Mouse (Mus musculus): ENCODE results near the gene Dok3. TPM values are rescaled to one million over a fixed set of nuclear protein-coding genes. Genes with fewer than 3 reads are reported as not detected.

Gene Dok3
- polyA plus RNA-seq, 1 experiment from 2014 or later, result 6.1 TPM

GRCm38 (mm10) chr13:55557499-55557898 is 28.4 kb upstream of the Dok3 start:
- Histone ChIP-seq H3K27ac (no peak overlapping the region), H3K4me3 (ENCODE audit: inconsistent target) (no peak overlapping the region), H3K79me2 (ENCODE audit: inconsistent target) (peaks cover 31% of the 10 kb centered on the region; the same call in 1 of the 2 replicates), H3K36me3 (ENCODE audit: inconsistent target) (peaks cover 26% of the 10 kb centered on the region; the same call in 1 of the 2 replicates)
- 94% methylated on average over 6 of the region's 6 CpGs for WGBS (ENCODE audit: missing documents)

DNA sequence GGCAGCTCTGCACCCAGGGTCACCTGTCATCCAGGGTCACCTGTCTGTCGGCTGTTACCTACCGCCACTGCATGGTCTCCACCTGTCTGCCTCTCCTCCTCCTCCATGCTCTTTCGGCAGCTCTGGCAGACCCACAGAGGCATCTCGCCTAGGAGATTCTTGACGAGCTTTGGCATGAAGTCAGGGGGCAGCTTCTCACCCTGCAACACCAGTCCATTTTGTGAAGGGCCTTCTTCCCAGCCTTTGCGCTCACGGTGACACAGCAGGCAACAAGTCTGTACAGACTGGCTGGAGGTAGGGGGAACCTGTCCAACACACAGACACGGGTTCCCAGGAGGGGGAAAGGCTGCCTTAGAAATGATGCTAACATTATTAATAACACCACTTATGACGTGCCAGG is 26.8 kb upstream of the Dok3 start:
- Histone ChIP-seq H3K27ac (no peak overlapping the region), H3K36me3 (ENCODE audit: inconsistent target) (peaks cover 26% of the 10 kb centered on the region; the same call in 1 of the 2 replicates), H3K79me2 (ENCODE audit: inconsistent target) (peaks cover 21% of the 10 kb centered on the region; the same call in 1 of the 2 replicates), H3K4me3 (ENCODE audit: inconsistent target) (no peak overlapping the region)
- 91% methylated on average over 9 of the region's 9 CpGs for WGBS (ENCODE audit: missing documents)

- H3K27ac ChIP-seq, result no peak overlapping the region
- H3K36me3 ChIP-seq (ENCODE audit: inconsistent target), result peaks cover 34% of the 10 kb centered on the region
- H3K79me2 ChIP-seq (ENCODE audit: inconsistent target), result no peaks in the 10 kb centered on the region
- no peak overlapping the region for H3K4me3 ChIP-seq (ENCODE audit: inconsistent target)
- WGBS (ENCODE audit: missing documents), result 96% methylated on average over 15 of the region's 15 CpGs
These were observed 20.0 kb upstream of the Dok3 start for GRCm38 (mm10) chr13:55549061-55549460.

DNA sequence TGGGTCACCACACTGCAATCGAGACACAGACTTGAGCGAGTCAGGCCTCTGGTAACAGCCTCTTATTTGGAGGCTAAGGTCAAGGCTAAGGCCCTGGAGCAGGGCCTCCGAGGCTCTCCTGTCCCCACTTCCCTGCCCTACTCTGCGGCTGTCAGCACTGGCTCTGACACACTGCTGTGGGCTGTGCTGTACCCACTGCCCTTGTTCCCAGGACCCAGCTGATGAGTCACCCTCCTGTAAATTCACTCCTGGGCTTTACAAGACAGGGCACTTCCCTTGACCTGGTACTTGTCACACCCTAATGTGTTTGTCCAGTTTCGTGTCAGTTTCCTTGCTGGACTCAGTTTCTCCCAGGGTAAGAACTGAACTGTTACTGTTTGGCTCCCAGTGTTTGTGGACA is 19.3 kb upstream of the Dok3 start:
- Histone ChIP-seq H3K79me2 (ENCODE audit: inconsistent target) (no peaks in the 10 kb centered on the region), H3K27ac (no peak overlapping the region), H3K4me3 (ENCODE audit: inconsistent target) (no peak overlapping the region), H3K36me3 (ENCODE audit: inconsistent target) (peaks cover 34% of the 10 kb centered on the region)
- WGBS (ENCODE audit: missing documents), result 98% methylated on average over 5 of the region's 5 CpGs

DNA sequence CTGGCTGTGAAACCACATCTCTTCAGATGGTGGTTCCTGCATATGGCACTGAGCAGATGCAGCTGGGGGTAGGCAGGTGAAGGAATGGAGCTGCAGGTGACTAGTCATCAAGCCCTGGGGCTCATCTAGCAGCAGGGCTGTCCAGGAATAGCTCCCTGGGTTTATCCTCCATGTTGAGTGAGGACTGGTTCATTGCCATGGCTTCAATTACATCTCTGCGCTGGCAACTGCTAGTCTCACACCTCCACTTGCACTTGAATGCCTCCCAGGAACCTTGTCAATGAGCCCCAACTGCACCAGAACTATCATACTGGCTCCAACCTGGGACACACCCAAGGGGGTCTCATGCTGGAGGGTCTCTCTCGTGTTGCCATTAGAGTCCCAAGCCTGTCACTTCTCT is 18.8 kb upstream of the Dok3 start:
- 96% methylated on average over 2 of the region's 2 CpGs for WGBS (ENCODE audit: missing documents)
- Histone ChIP-seq H3K36me3 (ENCODE audit: inconsistent target) (peaks cover 36% of the 10 kb centered on the region), H3K79me2 (ENCODE audit: inconsistent target) (no peaks in the 10 kb centered on the region), H3K27ac (no peak overlapping the region), H3K4me3 (ENCODE audit: inconsistent target) (no peak overlapping the region)

- Histone ChIP-seq H3K27ac (no peak overlapping the region), H3K79me2 (ENCODE audit: inconsistent target) (no peaks in the 10 kb centered on the region), H3K36me3 (ENCODE audit: inconsistent target) (peaks cover 66% of the 10 kb centered on the region), H3K4me3 (ENCODE audit: inconsistent target) (no peak overlapping the region)
- WGBS (ENCODE audit: missing documents), result 94% methylated on average over 6 of the region's 6 CpGs
These were observed 15.7 kb upstream of the Dok3 start for GRCm38 (mm10) chr13:55544792-55545191.

DNA sequence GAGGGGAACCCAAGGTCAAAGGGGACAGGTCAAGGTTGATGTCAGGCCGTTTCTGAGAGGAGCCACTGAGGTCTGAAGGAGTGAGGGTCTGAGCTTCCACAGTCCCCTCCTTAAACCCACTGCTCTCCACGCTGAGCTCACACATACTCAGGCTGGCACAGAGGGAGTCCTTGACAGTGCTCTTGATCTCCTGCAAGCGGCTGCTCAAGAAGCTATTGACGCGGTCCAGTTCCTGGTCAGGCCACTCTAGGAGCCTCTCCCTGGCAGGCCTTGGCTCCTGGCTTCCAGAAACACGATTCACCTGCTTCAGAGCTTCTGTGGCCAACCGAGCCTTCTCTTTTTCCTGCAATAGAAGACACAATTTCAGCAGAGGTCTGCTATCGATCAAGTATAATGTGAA is 14.4 kb upstream of the Dok3 start:
- Histone ChIP-seq H3K79me2 (ENCODE audit: inconsistent target) (no peaks in the 10 kb centered on the region), H3K36me3 (ENCODE audit: inconsistent target) (peaks cover 70% of the 10 kb centered on the region), H3K27ac (no peak overlapping the region), H3K4me3 (ENCODE audit: inconsistent target) (no peak overlapping the region)
- 98% methylated on average over 8 of the region's 8 CpGs for WGBS (ENCODE audit: missing documents)

- Histone ChIP-seq H3K27ac (no peak overlapping the region), H3K79me2 (ENCODE audit: inconsistent target) (no peaks in the 10 kb centered on the region), H3K36me3 (ENCODE audit: inconsistent target) (peaks cover 73% of the 10 kb centered on the region), H3K4me3 (ENCODE audit: inconsistent target) (no peak overlapping the region)
- 98% methylated on average over 4 of the region's 4 CpGs for WGBS (ENCODE audit: missing documents)
These were observed 13.8 kb upstream of the Dok3 start for GRCm38 (mm10) chr13:55542891-55543290.

DNA sequence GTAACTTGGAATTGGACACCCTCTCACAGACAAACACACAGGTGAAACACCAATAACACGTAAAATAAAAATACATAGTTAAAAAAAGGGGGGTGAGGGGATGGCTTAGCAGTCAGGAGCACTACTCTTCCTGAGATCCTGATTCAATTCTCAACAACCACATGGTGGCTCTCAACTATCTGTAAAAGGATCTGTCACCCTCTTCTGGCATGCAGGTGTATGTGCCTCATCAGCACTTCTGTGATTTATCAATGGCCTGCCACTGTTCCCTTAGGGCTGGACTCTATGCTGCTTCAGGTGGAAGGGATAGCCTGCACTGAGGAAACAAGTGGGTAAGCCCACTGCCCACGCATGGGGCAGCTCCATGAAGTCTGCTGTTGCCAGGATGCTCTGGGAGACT is 11.8 kb upstream of the Dok3 start:
- no peak overlapping the region for H3K27ac ChIP-seq
- H3K79me2 ChIP-seq (ENCODE audit: inconsistent target), result peaks cover 2% of the 10 kb centered on the region; the same call in 1 of the 2 replicates
- WGBS (ENCODE audit: missing documents), result 97% methylated on average over 2 of the region's 2 CpGs
- no peak overlapping the region for H3K4me3 ChIP-seq (ENCODE audit: inconsistent target)
- H3K36me3 ChIP-seq (ENCODE audit: inconsistent target), result peaks cover 60% of the 10 kb centered on the region

DNA sequence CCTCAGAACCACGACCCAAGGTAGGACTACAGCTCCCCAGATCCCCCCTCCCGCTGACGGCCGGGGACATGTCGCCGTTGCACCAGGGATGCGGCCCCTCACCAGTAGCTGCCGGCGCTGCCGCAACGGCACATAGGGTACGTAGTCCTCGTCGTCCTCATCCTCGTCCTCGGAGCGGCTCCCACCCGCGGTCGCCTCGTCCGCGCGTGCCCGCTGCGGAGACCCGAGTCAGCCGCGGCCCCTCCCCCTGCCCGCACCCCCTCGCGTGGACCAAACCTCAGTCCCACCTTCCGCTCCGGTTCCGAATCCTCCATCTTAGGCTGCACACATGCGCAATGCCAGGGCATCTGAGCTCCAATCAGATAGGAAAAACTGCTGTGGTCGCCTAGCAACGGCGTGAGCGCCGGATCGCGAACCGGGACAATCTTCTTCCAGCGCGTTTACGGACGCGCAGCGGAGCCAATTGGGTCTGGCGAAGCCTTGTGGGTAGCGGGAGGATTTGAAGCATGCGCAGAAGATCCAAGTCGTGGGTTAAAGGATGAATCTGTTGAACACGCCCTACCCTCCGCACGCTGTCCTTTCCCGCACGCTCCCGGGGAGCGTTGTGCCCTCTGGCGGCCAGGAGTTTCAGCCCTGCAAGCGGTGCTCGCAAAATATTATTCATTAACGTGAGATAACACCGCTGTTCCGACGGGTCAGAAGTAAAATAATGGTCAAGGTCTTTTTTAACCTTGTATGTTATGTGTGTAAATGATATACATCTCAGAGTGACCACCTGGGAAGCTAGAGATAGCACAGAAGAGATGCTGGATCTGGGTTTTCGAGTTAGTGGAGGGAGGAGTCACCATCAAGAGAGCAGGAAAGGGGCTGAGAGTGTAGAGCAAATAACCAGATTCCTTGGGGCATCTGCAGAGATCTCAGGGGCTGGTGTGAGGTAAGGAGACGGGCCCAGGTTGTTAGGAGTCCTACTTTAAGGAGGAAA is 7.4 kb upstream of the Dok3 start, which contains the start of gene Ddx41:
Gene Ddx41 (minus strand): TSS at position 465 of the 982 bp plus-strand sequence.
- peaks cover 9% of the 10 kb centered on the region; the same call in 1 of the 2 replicates for H3K79me2 ChIP-seq (ENCODE audit: inconsistent target)
- H3K36me3 ChIP-seq (ENCODE audit: inconsistent target), result peaks cover 48% of the 10 kb centered on the region; the same call in 1 of the 2 replicates
- WGBS (ENCODE audit: missing documents), result 1% methylated on average over 70 of the region's 70 CpGs
- peak within 1 kb of the TSS; percentile 87 for H3K4me3 ChIP-seq (ENCODE audit: inconsistent target)
- 0 out of 2 replicates have a peak within 1 kb of the TSS, but pooled peaks have one; percentile 12 for H3K27ac ChIP-seq

DNA sequence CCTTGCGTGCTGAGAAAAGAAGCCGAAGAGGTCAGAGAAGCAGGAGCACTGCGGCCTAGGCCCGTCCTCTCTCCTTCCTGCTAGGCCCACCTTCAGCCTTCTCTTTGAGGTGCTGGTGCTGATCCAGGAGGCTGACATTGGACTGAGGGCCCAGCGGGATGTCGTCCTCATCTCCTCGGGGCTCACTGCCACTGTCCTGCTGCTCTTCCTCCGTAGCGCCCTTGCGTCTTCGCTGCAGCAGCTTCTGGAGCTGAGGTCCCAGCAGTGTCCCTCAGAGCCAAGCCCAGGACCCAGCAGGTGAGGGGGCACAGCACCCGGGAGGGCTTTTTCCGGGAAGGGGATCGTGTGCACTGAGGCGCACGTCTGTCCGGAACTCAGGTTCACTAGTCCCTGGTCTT is 6.7 kb upstream of the Dok3 start:
- 18% methylated on average over 17 of the region's 17 CpGs for WGBS (ENCODE audit: missing documents)
- 0 out of 2 replicates have a peak overlapping the region, but pooled peaks have one; percentile 12 for H3K27ac ChIP-seq
- peaks cover 47% of the 10 kb centered on the region; the same call in 1 of the 2 replicates for H3K36me3 ChIP-seq (ENCODE audit: inconsistent target)
- peaks cover 9% of the 10 kb centered on the region; the same call in 1 of the 2 replicates for H3K79me2 ChIP-seq (ENCODE audit: inconsistent target)
- H3K4me3 ChIP-seq (ENCODE audit: inconsistent target), result peak overlapping the region; percentile 87

DNA sequence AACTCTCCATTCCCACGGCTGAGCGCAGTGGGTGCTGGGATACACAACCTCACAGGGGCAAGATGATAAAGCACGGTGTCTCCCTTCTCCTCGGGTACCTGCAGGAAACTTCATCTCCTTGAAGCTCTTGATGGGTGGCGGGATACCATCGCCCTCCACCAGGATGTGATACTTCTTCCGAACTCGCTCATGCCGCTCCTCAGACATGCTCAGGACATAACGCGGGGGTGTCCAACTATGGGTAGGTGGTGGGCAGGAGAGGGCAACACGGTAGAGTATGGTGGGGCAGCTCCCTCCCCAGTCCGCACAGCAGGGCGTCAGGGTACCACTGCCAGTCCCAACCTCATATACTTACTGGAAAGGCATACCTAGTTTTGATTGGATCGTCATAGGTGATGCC is 6.1 kb upstream of the Dok3 start:
- WGBS (ENCODE audit: missing documents), result 90% methylated on average over 15 of the region's 15 CpGs

DNA sequence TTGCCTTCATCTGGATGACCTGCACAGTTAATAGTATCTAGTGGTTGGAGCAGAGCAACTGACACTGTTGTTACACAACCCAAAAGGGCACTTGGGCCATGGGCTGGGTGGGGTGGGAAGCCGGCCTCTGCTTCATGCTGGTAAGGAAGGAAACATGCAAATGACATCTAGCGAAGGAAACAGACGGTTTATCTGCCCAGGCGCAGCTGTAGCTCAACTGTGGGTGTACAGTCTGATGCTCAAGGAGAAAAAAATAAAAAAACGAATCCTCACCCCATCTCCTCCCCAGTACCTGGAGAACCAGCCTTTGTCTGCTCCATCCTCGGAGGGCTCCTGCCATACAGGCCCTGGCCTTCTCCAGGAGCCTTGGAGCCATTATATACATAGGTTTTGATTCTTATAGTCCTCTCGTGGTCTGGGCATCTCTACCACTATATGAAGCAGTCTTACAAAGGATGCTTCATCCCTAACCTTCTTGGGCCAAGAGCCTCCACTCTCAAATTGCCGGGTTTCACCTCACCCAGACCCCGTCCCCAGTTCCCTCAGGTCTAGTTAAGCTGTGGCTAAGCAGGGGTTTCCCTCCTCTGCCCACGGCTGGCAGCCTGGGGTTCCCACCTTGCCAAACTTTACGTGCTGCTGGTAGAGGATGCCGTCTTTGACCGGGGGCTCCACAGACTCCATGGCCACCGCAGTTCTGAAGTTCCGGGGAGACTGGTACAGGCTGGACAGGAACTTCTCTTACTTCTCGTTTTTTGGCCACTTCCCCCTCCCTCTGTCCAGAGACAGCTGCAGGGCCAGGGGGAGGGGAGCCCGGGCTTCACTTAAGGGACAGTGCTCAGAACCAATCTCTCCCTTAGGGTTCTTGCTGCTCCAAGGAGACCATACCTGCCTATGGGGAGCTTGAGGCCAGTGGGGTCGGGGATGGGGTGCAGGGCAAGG is 993 bp downstream of the Dok3 start:
- Histone ChIP-seq H3K79me2 (ENCODE audit: inconsistent target) (peaks cover 19% of the 10 kb centered on the region; the same call in 1 of the 2 replicates), H3K4me3 (ENCODE audit: inconsistent target) (peak overlapping the region; percentile 66), H3K36me3 (ENCODE audit: inconsistent target) (peaks cover 41% of the 10 kb centered on the region), H3K27ac (peak overlapping the region; percentile 76)
- WGBS (ENCODE audit: missing documents), result 3% methylated on average over 18 of the region's 18 CpGs

More for the DNA sequence above, 6.1 kb upstream of the Dok3 start:
- Histone ChIP-seq H3K79me2 (ENCODE audit: inconsistent target) (peaks cover 9% of the 10 kb centered on the region; the same call in 1 of the 2 replicates), H3K27ac (no peak overlapping the region), H3K4me3 (ENCODE audit: inconsistent target) (peak overlapping the region; percentile 87; the same call in 1 of the 2 replicates), H3K36me3 (ENCODE audit: inconsistent target) (peaks cover 47% of the 10 kb centered on the region; the same call in 1 of the 2 replicates)

DNA sequence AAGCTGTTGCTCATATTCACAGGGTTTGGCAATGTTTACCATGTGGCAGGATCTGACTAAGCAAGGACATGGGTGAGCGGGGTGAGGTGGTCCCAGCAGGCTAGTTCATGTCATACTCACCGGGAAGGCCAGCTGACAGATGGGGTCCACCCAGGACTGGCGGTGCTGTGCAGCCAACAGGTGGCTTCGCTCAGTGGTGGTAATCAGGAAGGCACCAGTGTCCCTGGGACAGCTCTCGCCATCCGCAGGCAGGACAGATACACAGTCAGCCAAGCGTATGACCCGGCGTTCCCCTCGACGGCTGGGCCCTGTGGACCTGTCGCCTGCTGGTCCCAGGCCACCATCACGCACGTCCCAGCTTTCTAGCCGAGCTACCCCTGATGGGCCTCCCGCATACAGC is 1.9 kb downstream of the Dok3 start:
- peaks cover 19% of the 10 kb centered on the region; the same call in 1 of the 2 replicates for H3K79me2 ChIP-seq (ENCODE audit: inconsistent target)
- 74% methylated on average over 16 of the region's 16 CpGs for WGBS (ENCODE audit: missing documents)
- peak overlapping the region; percentile 76 for H3K27ac ChIP-seq
- peaks cover 36% of the 10 kb centered on the region for H3K36me3 ChIP-seq (ENCODE audit: inconsistent target)
- H3K4me3 ChIP-seq (ENCODE audit: inconsistent target), result peak overlapping the region; percentile 66

Measured in macrophage (primary cell).